Mouse (Mus musculus) neural tube, embryonic 10.5 days (tissue): Measurements from ENCODE around the gene Ghr.

Source experiments
- DNase-seq: peaks from one replicate; pipeline ENCODE4 v3.0.0-alpha.2; 2017; ENCODE audit warnings: low spot score; ENCODE audit errors: extremely low spot score

The Ghr gene

DNA sequence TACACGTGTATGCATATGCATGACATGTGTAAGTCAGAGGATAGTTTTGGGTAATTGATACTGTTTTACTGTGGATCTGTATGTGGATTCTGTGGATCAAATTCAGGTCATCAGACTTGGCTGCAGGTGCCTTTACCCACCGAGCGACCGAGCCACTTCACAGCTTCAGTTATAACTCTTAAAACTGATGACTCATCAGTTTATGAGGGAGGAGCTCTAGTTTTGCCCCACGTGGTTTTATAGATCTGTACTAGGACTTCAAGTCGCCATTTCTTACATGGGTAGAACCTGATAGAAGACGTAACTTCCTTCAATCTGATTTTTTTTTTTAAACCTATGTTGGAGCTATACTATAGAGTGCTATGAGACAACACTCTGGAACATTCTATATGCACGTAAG is 285.7 kb downstream of the Ghr start:
- no peak for DNase-seq

DNA sequence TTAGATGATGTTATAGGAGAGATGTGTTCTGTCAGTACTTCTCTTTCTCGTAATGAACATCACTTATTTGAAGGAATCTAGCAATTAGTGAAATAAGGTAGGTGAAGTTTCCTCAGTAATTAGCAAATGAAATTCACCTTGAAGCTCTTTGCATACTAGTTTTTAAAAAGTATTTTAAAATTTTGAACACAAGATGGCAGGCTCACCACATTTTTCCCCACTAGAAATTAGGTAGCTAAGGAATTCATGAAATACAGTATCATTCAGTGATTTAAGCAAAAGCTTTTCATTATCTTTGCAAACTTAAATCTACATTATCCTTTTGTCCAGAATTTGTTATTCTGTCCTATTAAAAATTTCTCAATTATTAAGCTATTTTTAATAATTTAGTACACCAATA is 287.3 kb downstream of the Ghr start:
- DNase-seq, result no peak

- no peak for DNase-seq
These were observed 289.8 kb downstream of the Ghr start for GRCm38 (mm10) chr15:3293477-3293876.

DNA sequence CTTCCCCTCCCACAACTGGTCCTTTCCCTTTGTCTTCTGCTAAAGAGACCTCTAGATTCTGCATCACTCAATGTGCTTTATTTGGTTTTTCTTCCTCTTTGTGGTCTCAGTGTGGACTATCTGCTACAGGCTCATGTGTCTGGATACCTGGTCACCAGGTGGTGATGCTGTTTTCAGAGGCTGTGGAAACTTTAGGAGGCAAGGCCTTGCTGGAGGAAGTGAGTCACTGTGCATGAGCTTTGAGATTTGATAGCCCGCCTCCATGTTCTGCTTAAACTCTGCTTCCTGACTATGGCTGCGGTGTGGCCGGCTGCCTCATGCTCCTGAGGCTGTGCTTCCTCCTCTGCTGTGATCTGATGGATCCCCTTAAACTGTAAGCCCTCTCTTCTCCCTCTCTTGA is 292.9 kb downstream of the Ghr start:
- DNase-seq, result no peak

GRCm38 (mm10) chr15:3286032-3286431 is 297.3 kb downstream of the Ghr start:
- no peak for DNase-seq

DNA sequence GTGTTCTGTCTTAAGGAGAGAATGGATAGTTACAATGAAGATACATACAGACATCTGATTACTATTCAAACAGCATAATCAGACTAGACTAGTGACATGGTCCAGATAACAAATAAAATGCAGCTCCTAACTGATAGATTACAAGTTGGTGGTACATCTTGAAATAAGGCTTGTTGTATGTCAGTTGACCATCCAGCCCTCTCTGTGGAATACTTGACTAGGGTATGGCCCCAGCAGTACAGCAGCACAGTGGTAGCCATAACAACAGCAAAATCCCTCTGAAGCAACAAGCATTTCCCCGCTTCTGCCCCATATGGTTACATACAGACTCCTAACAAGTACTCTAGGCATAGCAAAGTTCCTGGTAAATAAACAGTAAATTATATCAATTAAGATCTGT is 301.6 kb downstream of the Ghr start:
- no peak for DNase-seq

DNA sequence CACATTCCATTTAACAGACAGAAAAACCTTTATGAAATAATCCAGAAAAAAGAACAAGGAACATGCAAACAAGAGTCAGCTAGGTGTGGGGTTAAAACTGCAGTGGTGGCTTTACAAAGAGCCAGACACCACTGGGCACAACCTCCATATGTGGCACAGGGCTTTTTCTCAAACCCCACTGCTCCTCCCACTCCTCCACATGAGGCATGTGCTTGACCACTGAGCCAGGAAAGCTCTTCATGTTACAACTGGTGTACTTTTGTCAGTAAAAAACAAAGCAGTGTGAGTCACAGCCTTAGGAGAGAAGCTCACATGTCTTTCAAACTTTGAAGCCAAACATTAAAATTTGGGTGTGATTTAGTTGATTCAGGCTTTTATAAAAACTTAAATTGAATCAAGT is 302.1 kb downstream of the Ghr start:
- DNase-seq, result no peak

DNA sequence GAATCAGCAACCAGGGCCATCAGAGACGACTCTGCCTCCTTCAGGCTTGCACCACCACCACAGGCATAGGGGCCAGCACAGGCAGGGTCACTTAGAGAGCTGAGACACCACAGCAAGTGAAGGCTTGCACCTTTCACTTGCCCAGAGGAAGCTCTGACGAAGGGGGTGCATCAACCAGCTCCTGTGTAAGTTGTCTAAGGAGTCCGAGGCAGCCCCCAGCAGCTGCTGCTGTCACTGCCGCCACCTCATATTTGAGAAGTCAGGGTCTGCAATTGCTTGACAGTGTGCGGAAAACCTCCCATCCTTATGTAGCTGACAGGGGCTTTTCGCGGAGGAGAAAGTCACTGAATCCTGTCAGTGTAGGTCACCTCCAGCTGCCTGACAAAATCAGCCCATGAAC is 304.1 kb downstream of the Ghr start:
- no peak for DNase-seq

DNA sequence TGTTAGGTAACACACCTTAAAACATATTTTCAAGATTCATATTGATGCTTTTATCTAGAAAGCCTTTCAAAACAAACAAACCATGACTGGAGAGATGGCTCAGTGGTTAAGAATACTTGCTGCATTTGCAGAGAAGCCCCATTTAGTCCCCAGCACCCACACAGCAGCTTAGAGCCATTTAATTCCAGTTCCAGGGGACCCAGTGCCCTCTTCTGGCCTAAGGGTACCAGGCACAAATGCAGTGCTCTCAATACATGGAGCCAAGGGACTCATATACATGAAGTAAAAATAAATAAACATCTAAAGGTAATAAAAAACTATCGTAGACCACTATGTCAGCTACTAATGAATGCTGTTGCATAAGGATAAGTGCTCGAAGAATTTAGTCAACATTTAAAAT is 305.9 kb downstream of the Ghr start:
- no peak for DNase-seq

- no peak for DNase-seq
These were observed 310.1 kb downstream of the Ghr start for GRCm38 (mm10) chr15:3273191-3273590.

- no peak for DNase-seq
These were observed 312.1 kb downstream of the Ghr start for GRCm38 (mm10) chr15:3271216-3271615.

DNA sequence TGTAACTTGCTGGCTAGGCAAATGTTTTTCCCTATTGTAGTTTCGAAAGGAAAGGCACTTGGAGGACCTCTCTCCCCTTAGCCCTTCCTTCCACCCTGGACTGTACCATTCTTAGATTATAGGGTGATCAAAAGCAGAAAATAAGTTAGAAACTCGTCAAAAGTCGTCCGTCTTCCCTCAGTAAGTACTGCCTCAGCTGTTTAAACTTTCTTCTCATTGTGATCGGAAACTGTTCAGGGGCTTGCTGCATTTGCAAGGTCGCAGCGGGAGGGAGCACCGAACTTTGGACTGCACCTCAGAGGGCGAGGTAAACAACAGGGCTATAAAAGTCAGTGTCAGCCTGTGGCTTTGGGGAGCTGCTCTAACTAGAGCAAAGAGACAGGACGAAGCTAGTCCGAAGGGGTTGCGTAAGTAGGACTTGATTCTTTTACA is 312.6 kb downstream of the Ghr start:
- DNase-seq, result peak; percentile 80

- DNase-seq, result peak; percentile 20
These were observed 313.2 kb downstream of the Ghr start for GRCm38 (mm10) chr15:3269996-3270645.

DNA sequence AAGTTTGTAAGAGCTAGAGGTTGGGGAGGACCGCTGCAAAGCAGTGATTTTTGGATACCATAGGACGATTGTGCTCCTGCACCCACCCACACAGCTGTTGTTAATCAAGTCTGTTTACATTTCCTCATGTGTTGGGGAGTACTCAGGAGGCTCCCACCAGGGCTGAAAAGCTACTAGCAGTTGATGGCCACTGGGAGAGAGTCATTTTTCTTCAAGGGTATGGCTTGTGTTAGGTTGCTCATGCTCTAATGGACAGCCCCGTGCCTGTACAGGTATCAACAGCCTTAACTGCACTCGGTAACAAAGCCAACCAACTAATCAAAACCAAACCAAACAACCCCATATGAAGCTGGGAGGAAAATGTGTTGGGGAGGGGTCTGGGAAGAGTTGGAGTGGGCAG is 313.8 kb downstream of the Ghr start:
- peak; percentile 31 for DNase-seq

DNA sequence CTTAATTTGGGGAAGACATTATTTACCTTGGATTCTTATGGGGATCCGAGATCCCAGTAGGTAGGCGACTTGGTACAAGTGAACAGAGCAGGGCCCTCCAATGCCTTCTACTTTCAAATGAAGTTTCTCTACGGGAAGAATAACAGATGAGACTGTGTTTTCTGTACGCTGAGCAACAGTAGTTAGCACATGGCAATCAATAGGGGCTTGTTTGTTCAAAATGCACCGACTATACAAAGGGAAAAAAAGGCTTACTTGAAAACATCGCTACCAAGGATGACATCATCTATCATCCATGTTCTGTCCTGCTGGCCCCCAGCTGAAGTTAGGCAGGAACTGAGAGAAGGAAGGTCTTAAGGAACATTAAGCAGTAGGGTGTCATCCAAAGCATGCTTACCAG is 315.0 kb downstream of the Ghr start, which contains the start of gene Selenop:
Selenop (plus strand) TSS at position 301 of the 400 bp plus-strand sequence.
- no peak for DNase-seq
